Mouse (Mus musculus) small intestine, adult 2 months (tissue): Measurements from ENCODE around the gene Tmem102. TPM values are rescaled to one million over a fixed set of nuclear protein-coding genes. Genes with fewer than 3 reads are reported as not detected.

Experiments
- H3K27ac ChIP-seq: fragments of 200-500 bp; 2 replicates; pipeline ENCODE4 v1.5.1; 2012; ENCODE audit warnings: low read depth, low read length, control low read depth, inconsistent platforms; ENCODE audit not compliant: insufficient read depth
- H3K27me3 ChIP-seq: fragments of 200-500 bp; 2 replicates; pipeline ENCODE4 v1.6.1; 2012; ENCODE audit warnings: mild to moderate bottlenecking, moderate library complexity, low read length, inconsistent platforms; ENCODE audit not compliant: control insufficient read depth, insufficient read depth
- H3K36me3 ChIP-seq: fragments of 200-500 bp; 2 replicates; pipeline ENCODE4 v1.6.1; 2012; ENCODE audit warnings: mild to moderate bottlenecking, low read length, control low read depth, inconsistent platforms; ENCODE audit not compliant: control insufficient read depth, insufficient read depth
- H3K4me1 ChIP-seq: fragments of 200-500 bp; 2 replicates; pipeline ENCODE4 v1.6.1; 2012; ENCODE audit warnings: low read length, inconsistent platforms, mixed read lengths; ENCODE audit not compliant: control insufficient read depth, insufficient read depth, insufficient read length
- H3K4me3 ChIP-seq: fragments of 200-500 bp; 2 replicates; pipeline ENCODE4 v1.5.1; 2012; ENCODE audit warnings: low read depth, mild to moderate bottlenecking, control low read depth, inconsistent platforms, low read length, moderate library complexity
- CTCF ChIP-seq: fragments of 200-500 bp; IDR thresholded peaks from 2 replicates; pipeline ENCODE4 v1.5.1; 2012; ENCODE audit warnings: low read depth, mild to moderate bottlenecking, control low read depth, inconsistent platforms, low read length, moderate library complexity, mixed read lengths; ENCODE audit not compliant: insufficient replicate concordance, insufficient read length; ENCODE audit errors: extremely low read depth
- POLR2A ChIP-seq: fragments of 200-500 bp; IDR thresholded peaks from 2 replicates; pipeline ENCODE4 v1.6.1; 2012; ENCODE audit warnings: low read depth, mild to moderate bottlenecking, control low read depth, inconsistent platforms, low read length, moderate library complexity
- whole genome bisulfite sequencing: fragments of 180-500 bp; shearing (Covaris S2); methylation state at CpG from one replicate; pipeline ENCODE4 v1.1.7; 2018; 5-methylcytosine and 5-hydroxymethylcytosine counted together
- polyA plus RNA-seq: library from polyadenylated mRNA; depleted of rRNA; stranded (reverse); fragments of >200 nt; gene quantifications from 2 replicates; pipeline ENCODE4 v1.2.3, GENCODE M21; 2012

The Tmem102 gene
- polyA plus RNA-seq, 1 experiment, result 63.0 TPM

- Histone ChIP-seq H3K27me3 (no peaks in the 10 kb centered on the region), H3K36me3 (no peaks in the 10 kb centered on the region), H3K4me1 (no peaks in the 10 kb centered on the region), H3K27ac (no peak overlapping the region), H3K4me3 (no peak overlapping the region)
- WGBS, result 90% methylated on average over 8 of the region's 8 CpGs
- no peak for TF ChIP-seq CTCF
- no peak for TF ChIP-seq POLR2A
Observed at GRCm38 (mm10) chr11:69818871-69819270, 13.4 kb upstream of the Tmem102 start.

GRCm38 (mm10) chr11:69818365-69818764, 12.9 kb upstream of the Tmem102 start, which contains the start of gene Spem2:
Gene Spem2, minus strand, starts transcription at chr11:69818465.
- Histone ChIP-seq H3K4me1 (no peaks in the 10 kb centered on the region), H3K27ac (no peak within 1 kb of the TSS), H3K4me3 (no peak within 1 kb of the TSS), H3K36me3 (no peaks in the 10 kb centered on the region), H3K27me3 (no peaks in the 10 kb centered on the region)
- TF ChIP-seq POLR2A, result no peak
- WGBS, result 87% methylated on average over 2 of the region's 2 CpGs

GRCm38 (mm10) chr11:69816520-69816919, 11.1 kb upstream of the Tmem102 start:
- no peak overlapping the region for H3K4me3 ChIP-seq
- no peaks in the 10 kb centered on the region for H3K4me1 ChIP-seq
- no peaks in the 10 kb centered on the region for H3K36me3 ChIP-seq
- no peak for TF ChIP-seq POLR2A
- no peak for TF ChIP-seq CTCF
- 33% methylated on average over 12 of the region's 12 CpGs for WGBS
- H3K27me3 ChIP-seq, result no peaks in the 10 kb centered on the region
- H3K27ac ChIP-seq, result no peak overlapping the region

DNA sequence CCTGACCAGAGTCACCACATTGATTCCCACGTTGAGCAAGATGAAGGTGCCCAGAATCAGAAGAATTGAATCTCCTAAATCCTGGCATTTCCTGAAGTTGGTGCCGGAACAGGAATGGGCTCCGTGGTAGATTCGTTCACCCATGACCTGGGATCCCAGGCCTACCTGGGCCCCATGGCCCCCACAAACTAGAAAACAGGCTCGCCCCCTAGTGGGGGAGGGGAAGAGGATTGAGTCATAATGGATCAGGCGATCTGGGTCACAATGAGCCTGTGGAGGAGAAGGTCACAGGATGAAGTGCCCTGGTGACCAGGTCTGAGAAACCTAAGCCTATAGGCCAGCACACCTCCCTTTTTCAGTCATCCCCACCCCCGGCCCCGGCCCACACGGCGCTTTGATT, 9.7 kb upstream of the Tmem102 start, which contains the start of gene Gm39566:
Gene Gm39566 (minus strand): TSS at position 144 of the 400 bp plus-strand sequence.
- H3K4me1 ChIP-seq, result no peaks in the 10 kb centered on the region
- H3K4me3 ChIP-seq, result no peak within 1 kb of the TSS
- no peak within 1 kb of the TSS for H3K27ac ChIP-seq
- WGBS, result 78% methylated on average over 10 of the region's 10 CpGs
- no peaks in the 10 kb centered on the region for H3K36me3 ChIP-seq
- TF ChIP-seq POLR2A (no peak), CTCF (peak; percentile 26; the same call in 1 of the 2 replicates)
- H3K27me3 ChIP-seq, result no peaks in the 10 kb centered on the region

DNA sequence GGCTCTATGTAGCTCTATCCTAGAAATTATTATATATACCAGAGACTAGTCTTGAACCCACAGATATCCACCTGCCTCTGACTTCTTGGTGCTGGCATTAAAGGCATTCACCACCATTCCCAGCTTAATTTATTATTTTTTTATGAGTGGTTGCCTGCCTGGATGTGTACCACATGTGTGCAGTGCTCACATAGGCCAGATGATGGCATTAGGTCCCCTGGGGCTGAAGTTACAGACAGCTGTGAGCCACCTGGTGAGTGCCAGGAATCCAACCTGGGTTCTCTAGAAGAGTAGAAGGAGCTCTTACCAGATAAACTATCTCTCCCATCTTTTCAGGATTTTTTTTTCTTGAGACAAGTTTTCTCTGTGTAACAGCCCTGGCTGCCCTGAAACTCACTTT, 4.9 kb upstream of the Tmem102 start:
- Histone ChIP-seq H3K27me3 (no peaks in the 10 kb centered on the region), H3K4me1 (no peaks in the 10 kb centered on the region), H3K27ac (no peak overlapping the region), H3K36me3 (no peaks in the 10 kb centered on the region), H3K4me3 (no peak overlapping the region)
- TF ChIP-seq POLR2A, result no peak
- no peak for TF ChIP-seq CTCF

GRCm38 (mm10) chr11:69807641-69808040, 2.2 kb upstream of the Tmem102 start:
- no peak overlapping the region for H3K4me3 ChIP-seq
- no peak for TF ChIP-seq POLR2A
- TF ChIP-seq CTCF, result no peak
- no peak overlapping the region for H3K27ac ChIP-seq
- H3K4me1 ChIP-seq, result no peaks in the 10 kb centered on the region; the same call in 1 of the 2 replicates
- H3K36me3 ChIP-seq, result no peaks in the 10 kb centered on the region
- H3K27me3 ChIP-seq, result no peaks in the 10 kb centered on the region
- WGBS, result 84% methylated on average over 2 of the region's 2 CpGs

DNA sequence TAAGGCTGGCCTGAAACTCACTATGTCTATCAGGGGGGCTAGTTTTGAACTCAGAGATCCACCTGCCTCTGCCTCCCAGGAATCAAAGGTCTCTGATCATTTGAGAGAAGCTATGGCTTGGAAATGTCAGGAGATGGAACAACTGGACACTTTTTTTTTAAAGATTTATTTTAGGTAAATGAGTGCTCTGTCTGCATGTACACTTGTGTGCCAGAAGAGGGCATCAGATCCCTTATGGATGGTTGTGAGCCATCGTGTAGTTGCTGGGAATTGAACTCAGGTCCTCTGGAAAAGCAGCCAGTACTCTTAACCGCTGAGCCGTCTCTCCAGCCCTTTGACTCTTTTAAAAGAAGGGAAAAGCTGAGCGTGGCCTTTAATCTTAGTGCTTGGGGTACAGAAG, 954 bp upstream of the Tmem102 start:
- TF ChIP-seq POLR2A (no peak), CTCF (no peak)
- WGBS, result 91% methylated on average over 4 of the region's 4 CpGs
- no peak overlapping the region for H3K4me3 ChIP-seq

GRCm38 (mm10) chr11:69804652-69804940, 828 bp downstream of the Tmem102 start:
- TF ChIP-seq POLR2A (no peak; the same call in 1 of the 2 replicates), CTCF (no peak)
- 0 out of 2 replicates have a peak, but pooled peaks cover 4% of the 10 kb centered on the region for H3K27me3 ChIP-seq
- peak overlapping the region; percentile 63 for H3K27ac ChIP-seq
- peak overlapping the region; percentile 64 for H3K4me3 ChIP-seq
- peaks cover 19% of the 10 kb centered on the region for H3K4me1 ChIP-seq
- WGBS, result 9% methylated on average over 12 of the region's 12 CpGs
- no peaks in the 10 kb centered on the region for H3K36me3 ChIP-seq

More for the DNA sequence above, 954 bp upstream of the Tmem102 start:
- no peaks in the 10 kb centered on the region for H3K36me3 ChIP-seq
- H3K27me3 ChIP-seq, result 0 out of 2 replicates have a peak, but pooled peaks cover 1% of the 10 kb centered on the region
- peaks cover 6% of the 10 kb centered on the region for H3K4me1 ChIP-seq
- H3K27ac ChIP-seq, result no peak overlapping the region
